Mouse (Mus musculus) right cerebral cortex, postnatal 36 days (tissue): ENCODE results near the gene Rsph1.

Experiments used
- DNase-seq, 2 experiments: peaks; one replicate each; pipeline ENCODE4 v3.0.0; 2022; ENCODE audit warnings: low spot score in 2 of 2, mixed read lengths in 1 of 2

The Rsph1 gene

GRCm38 (mm10) chr17:31257898-31258297, 19.3 kb downstream of the Rsph1 start:
- no peak for DNase-seq

- no peak for DNase-seq
Measured at GRCm38 (mm10) chr17:31257149-31257548, 20.0 kb downstream of the Rsph1 start.

- DNase-seq: peak; percentile 60 to 73
Measured at GRCm38 (mm10) chr17:31254463-31254931, 22.7 kb downstream of the Rsph1 start.

GRCm38 (mm10) chr17:31253951-31254350, 23.2 kb downstream of the Rsph1 start:
- no peak for DNase-seq

GRCm38 (mm10) chr17:31247144-31247543, 30.0 kb downstream of the Rsph1 start:
- DNase-seq: no peak

- DNase-seq: no peak
Measured at GRCm38 (mm10) chr17:31245321-31245720, 31.9 kb downstream of the Rsph1 start.

GRCm38 (mm10) chr17:31242764-31243163, 34.4 kb downstream of the Rsph1 start:
- no peak for DNase-seq

- DNase-seq: no peak
Measured at GRCm38 (mm10) chr17:31241156-31241555, 36.0 kb downstream of the Rsph1 start.

- DNase-seq: no peak
Measured at GRCm38 (mm10) chr17:31238234-31239020, 38.8 kb downstream of the Rsph1 start.

GRCm38 (mm10) chr17:31235915-31236314, 41.3 kb downstream of the Rsph1 start:
- DNase-seq: no peak

- DNase-seq: no peak
Measured at GRCm38 (mm10) chr17:31232251-31233010, 44.8 kb downstream of the Rsph1 start.

GRCm38 (mm10) chr17:31231780-31232179, 45.4 kb downstream of the Rsph1 start:
- DNase-seq: no peak

GRCm38 (mm10) chr17:31226931-31227330, 50.3 kb downstream of the Rsph1 start:
- no peak for DNase-seq

GRCm38 (mm10) chr17:31226368-31226767, 50.8 kb downstream of the Rsph1 start:
- peak in 1 of 2 experiments; percentile 48 for DNase-seq

GRCm38 (mm10) chr17:31224591-31224990, 52.6 kb downstream of the Rsph1 start:
- DNase-seq: no peak

GRCm38 (mm10) chr17:31223835-31224234, 53.3 kb downstream of the Rsph1 start:
- DNase-seq: no peak

GRCm38 (mm10) chr17:31222810-31223310, 54.3 kb downstream of the Rsph1 start:
- no peak for DNase-seq

- no peak for DNase-seq
Measured at GRCm38 (mm10) chr17:31216068-31216955, 60.9 kb downstream of the Rsph1 start.

- DNase-seq: no peak
Measured at GRCm38 (mm10) chr17:31211881-31212280, 65.3 kb downstream of the Rsph1 start.

- no peak for DNase-seq
Measured at GRCm38 (mm10) chr17:31210299-31210698, 66.9 kb downstream of the Rsph1 start.

- DNase-seq: no peak
Measured at GRCm38 (mm10) chr17:31209376-31209930, 67.7 kb downstream of the Rsph1 start.
